Mouse (Mus musculus) spleen, postnatal 14 days (tissue): ENCODE measurements around the gene Fkbp14.

Source experiments
- DNase-seq, 2 experiments: peaks; one replicate each; pipeline ENCODE4 v3.0.0; 2021 to 2022; ENCODE audit warnings: low spot score in 2 of 2

Gene Fkbp14

DNA sequence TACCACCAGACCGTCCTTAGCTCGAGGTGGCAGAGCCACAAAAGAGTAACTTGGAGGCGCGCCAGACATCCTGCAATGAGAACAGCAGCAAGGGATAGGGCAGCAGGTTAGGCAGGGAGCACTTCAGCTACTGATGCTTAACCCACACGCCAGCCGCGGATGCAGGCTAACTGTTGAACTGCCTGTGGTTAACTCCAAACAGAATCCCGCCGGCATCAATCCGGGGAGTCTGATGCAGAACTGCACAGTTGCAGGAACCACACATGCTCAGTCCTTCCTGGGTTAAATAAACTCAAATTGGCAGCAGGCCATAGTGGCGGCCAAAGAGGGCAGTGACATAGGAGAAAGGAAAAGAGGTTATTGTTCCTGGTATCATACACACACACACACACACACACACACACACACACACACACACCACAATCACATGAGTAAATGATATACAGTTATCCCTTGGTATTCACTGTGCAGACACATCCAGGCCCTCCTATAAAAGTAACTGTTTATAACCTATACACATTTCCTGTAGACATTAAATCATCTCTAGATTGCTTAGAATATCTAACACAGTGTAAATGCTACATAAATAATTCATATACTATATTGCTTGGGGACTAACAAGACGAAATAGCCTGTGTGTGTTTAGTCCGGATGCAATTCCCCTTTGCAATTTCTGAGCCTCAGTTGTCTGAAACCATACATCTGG lies 48.6 kb downstream of the Fkbp14 start:
- DNase-seq, result no peak

DNA sequence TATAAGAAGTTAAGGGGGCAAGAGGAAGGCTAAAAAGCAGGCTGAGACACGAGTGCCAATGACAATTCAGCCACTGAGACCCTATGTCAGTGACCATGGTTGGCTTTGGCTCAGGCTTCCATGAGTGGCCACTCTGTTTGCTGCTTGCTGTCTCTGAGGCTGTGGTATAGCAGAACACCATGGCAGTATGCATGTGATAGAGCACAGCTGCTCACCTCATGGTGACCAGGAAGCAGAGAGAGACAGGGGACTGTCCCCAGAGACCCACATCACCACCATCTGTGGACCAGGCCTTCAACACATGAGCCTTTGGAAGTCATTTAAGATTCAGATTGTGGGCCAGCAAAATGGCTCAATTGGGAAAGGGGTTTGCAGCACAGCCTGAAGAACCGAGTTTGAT lies 53.5 kb downstream of the Fkbp14 start:
- no peak for DNase-seq

DNA sequence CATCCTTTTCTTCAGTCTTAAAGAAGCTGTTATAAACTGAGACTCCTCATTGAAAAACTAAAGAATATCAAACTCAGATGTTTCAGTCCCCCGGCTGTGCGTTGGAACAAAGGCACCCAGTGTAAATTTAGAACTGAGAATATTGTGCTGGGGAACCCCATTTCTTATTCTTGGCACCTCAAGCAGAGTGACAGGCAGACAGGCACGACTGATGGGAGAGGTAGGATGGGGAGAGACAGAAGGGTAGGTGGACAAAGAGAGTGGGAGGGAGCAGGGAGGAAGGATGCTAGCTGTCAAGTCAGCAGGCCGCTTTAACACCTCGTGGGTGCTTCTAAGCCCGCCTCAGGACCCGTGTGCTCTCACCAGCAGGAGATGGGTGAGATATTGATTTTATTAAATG lies 54.3 kb downstream of the Fkbp14 start:
- DNase-seq, result no peak

DNA sequence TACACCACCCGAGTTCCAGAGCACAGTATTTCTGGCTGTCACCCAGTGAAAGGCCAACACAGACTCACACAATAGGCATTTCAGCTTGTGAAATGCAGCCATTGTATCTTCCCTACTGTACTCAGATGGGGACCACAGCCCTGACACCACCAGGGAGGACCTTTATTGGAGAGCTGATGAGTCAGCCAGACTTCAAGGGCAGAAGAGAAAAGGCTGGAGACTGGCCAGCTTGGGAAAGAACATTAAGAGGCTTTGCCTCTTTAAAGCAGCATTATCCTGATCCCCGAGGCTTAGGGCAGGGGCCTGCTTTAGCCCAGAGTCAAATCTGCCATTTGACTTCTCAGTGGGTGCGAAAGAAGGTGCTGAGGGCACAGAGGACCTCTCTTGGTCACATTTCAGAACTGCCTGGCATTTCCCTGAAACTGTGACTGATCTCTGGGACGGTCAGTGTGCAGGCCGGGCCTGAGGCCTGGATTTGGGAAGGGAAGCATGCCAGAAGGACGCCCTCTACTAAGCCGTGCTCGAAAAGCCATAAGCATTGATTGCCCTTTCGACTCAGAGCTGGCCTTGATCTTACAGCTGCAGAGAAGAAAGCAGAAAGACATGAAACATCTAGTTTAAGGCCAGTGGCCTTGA lies 56.7 kb downstream of the Fkbp14 start:
- no peak for DNase-seq

DNA sequence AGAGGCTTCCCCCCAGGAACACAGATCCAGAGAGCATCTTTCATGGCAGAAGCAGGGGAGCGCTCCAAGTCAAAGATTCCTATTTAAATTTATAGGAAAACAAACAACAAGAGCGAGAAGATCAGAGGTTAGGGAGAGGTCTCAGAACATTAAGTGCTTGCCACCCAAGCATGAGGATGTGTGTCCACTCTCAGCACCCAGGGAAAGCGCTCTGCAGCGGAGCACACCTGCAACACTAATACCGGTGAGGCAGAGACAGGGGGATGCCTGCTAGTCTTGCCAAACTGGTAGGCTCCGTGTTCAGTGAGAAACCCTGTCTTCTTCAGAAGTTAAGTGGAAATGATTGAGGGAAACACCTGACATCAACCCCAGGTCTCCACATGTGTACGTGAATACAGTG lies 57.7 kb downstream of the Fkbp14 start:
- no peak for DNase-seq

DNA sequence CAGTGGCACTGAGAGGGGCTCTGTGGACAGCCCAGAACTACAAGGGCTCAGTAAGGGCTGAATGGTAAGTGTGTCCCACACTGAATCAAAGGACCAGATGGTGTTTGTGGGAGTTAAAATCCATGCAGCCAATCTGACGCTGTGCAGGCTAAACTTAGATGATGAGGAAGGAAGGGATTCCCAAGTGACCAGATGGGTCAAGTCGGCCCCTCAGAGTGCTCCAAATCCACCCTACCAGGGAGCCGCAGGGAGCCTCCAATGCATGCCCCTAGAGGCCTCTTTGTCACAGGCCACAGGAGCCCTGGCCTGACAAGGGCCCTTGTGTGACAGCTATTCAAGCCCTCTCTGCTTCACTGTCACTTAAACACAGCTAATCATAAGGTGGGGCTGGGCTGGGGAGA lies 58.3 kb downstream of the Fkbp14 start:
- DNase-seq, result no peak

DNA sequence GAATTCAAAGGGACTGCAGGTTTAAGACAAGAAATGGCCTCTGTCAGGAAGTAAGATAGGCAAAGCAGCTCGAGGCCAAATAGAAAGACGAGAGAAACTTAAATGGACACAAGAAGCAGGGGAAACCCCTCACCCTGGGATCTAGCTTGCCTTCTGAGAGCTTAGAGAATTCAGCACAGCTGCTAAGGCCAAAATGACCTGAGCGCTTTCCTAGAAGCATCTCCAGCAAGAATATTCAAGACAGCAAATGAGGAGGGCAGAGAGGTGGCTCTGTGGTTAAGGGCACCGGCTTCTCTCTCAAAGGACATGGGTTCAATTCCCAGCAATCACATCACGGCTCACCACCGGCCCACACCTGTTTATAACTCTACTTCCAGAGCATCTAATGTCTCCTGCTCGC lies 60.1 kb downstream of the Fkbp14 start:
- DNase-seq, result no peak

DNA sequence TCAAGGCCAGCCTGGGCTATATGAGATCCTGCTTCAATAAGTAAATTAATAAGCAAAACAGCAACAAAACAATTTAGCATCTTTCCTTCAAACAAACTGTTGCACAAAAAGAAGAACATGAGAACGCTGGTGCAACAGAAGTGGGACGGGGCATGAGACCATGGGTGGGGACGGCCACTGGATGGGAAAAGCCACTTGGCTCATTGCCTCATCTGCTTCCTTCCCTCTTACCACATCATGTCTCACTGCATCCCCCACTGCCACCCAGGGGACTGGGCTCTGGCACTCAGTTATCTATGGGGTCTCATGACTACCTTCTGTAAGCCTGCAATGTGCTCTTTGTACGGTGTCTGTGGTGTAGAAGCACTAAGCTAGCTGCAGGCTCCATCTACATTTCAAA lies 61.6 kb downstream of the Fkbp14 start:
- no peak for DNase-seq

DNA sequence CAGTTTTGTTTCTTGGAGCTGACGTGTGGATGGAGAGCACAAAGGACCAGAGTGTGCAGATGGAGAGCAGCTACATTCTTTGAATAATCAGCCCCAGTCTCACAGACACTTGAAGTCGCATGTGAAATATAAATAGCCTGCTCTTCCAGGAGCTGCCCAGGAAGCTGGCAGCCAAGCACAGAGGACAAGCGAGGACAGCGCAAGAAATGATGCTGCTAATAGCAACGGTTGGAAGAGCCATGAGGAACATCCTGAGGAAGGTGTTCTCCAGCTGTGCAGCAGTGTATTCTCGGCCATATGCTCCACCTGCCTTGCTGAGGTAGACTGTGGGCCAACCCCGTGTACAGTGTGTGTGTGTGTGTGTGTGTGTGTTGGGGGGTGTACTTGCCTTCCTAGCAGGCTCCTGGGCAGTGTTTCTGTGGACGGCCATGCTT lies 66.0 kb downstream of the Fkbp14 start:
- DNase-seq, result no peak

DNA sequence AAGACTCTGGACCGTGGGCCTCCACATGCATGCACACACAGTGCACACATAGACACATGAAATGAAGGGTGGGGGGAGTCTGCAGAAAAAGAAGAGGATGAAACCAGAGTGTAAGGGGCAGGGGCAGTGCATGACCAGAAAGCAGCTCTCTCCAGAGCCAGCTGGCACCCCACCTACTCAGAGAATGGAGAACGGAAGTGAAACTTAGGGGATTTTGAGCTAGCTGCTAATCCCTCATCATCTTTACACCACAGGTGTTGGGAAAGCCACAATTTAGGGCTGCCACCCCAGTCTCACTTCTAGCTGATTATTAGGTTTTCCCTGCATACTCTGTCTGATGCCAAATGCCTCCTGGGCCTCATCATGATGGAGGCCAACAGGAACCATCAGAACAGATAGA lies 66.9 kb downstream of the Fkbp14 start:
- DNase-seq, result no peak

DNA sequence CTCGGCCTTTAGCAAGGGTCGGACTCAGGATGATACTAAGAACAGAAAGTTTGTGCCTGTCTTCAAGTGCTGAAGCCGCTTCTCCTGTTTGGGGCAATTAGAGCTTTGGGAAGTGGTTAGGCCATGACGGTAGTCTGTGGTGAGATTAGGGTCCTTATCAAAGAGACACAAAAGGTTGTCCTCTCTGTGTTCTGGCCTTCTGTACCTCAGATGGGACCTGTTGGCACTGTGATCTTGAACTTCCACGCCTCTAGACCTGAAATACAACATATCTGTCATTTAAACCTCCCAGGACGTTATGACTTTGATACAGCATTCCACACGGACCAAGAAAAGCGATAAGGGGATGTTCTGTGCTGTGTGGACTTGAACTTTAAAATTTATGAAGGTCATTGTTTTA lies 68.4 kb downstream of the Fkbp14 start:
- DNase-seq, result no peak
